11 mouse cellular contexts compared by ENCODE assay signal in genomic region chr17:93762349-93762748, GRCm38 (mm10).
DNase-seq lines count a peak whose midpoint lies in the region; ATAC-seq and TF ChIP-seq lines count a peak whose summit lies in the region.
"Had no signal": no experiment of that assay in that cellular context is flagged by ENCODE, and none has a peak within 500 bp of the region (broad histone marks: within the 10 kb centered on the region; RNA-seq: fewer than 3 reads in every experiment).

No protein-coding gene starts in this region.

- no peak overlapping the region for H3K4me2 ChIP-seq in limb, embryonic 14.5 days (replicated peaks; ENCODE audit: low read depth, low read length, severe bottlenecking)

- H3K9ac ChIP-seq in limb, embryonic 14.5 days (ENCODE audit: low read depth, low read length, severe bottlenecking) = no peak overlapping the region

- no peak overlapping the region for H3K4me3 ChIP-seq in limb, embryonic 14.5 days (replicated peaks; ENCODE audit: low read length)
- H3K4me3 ChIP-seq in heart, embryonic 10.5 days = no peak overlapping the region
- H3K4me3 ChIP-seq: myocyte had no signal

- WGBS in limb, embryonic 14.5 days = 3% methylated on average over 1 of the region's 1 CpGs
- 29% methylated on average over 1 of the region's 1 CpGs for WGBS in heart, embryonic 10.5 days

- no peaks in the 10 kb centered on the region for H3K27me3 ChIP-seq in limb, embryonic 14.5 days (ENCODE audit: control insufficient read depth, insufficient read depth, low read length)
- H3K27me3 ChIP-seq in heart, embryonic 10.5 days (ENCODE audit: insufficient read depth, poor library complexity, severe bottlenecking) = no peaks in the 10 kb centered on the region

- no peaks in the 10 kb centered on the region for H3K9me3 ChIP-seq in limb, embryonic 14.5 days (ENCODE audit: control insufficient read depth, low read length)
- no peaks in the 10 kb centered on the region for H3K9me3 ChIP-seq in heart, embryonic 10.5 days

- ATAC-seq in limb, embryonic 14.5 days (ENCODE audit: low FRiP score, low read depth) = no peak

- no peak overlapping the region for H3K27ac ChIP-seq in limb, embryonic 14.5 days (replicated peaks; ENCODE audit: low read depth, low read length)
- H3K27ac ChIP-seq in heart, embryonic 10.5 days = no peak overlapping the region

- peak; percentile 0 for DNase-seq in layer of hippocampus, adult 9-10 months (ENCODE audit: low spot score)
- DNase-seq in layer of hippocampus, adult 8-10 months (ENCODE audit: low spot score in 2 of 2) = no peak
- peak; percentile 56 for DNase-seq in ES-CJ7 (ENCODE audit: low read depth, low spot score)
- DNase-seq in embryo, embryonic 10.5 days (ENCODE audit: low spot score) = peak; percentile 75
- peak; percentile 73 for DNase-seq in limb, embryonic 14.5 days (ENCODE audit: low spot score)
- DNase-seq in testis, postnatal 10 days (ENCODE audit: low spot score) = no peak
- no peak for DNase-seq in heart, embryonic 10.5 days (ENCODE audit: low spot score)
- no peak for DNase-seq in T-cell, adult 2 months (ENCODE audit: low spot score)
- DNase-seq: adrenal gland, postnatal 10 days; thymus, adult 2 months had no signal

- H3K4me1 ChIP-seq in limb, embryonic 14.5 days (ENCODE audit: control insufficient read depth, insufficient read depth, low read length) = no peaks in the 10 kb centered on the region
- no peaks in the 10 kb centered on the region for H3K4me1 ChIP-seq in heart, embryonic 10.5 days

- TF ChIP-seq POLR2A in limb, embryonic 14.5 days (IDR thresholded peaks at IDR 0.05; ENCODE audit: borderline replicate concordance, extremely low read depth, insufficient read depth, insufficient read length) = no peak

- H3K36me3 ChIP-seq in limb, embryonic 14.5 days (ENCODE audit: control insufficient read depth, insufficient read depth, low read length) = no peaks in the 10 kb centered on the region
- H3K36me3 ChIP-seq in heart, embryonic 10.5 days = no peaks in the 10 kb centered on the region

Comparison
In these comparisons a context has a peak if more than half of its experiments do, and no peak if none do; other contexts are left out.
1. DNase-seq: peak in layer of hippocampus, adult 9-10 months (single experiment), ES-CJ7 (single experiment), embryo, embryonic 10.5 days (single experiment) and limb, embryonic 14.5 days (single experiment); none in layer of hippocampus, adult 8-10 months (0 of 2), testis, postnatal 10 days (single experiment), heart, embryonic 10.5 days (single experiment) and T-cell, adult 2 months (single experiment).